Mouse (Mus musculus) embryo, embryonic 11.5 days (tissue): ENCODE data around the gene Patl2.
A peak's percentile ranks its signal among the peaks of the same experiment; 100 is the strongest.

Experiments
- DNase-seq: peaks from one replicate; pipeline ENCODE4 v3.0.0-alpha.2; 2012; ENCODE audit warnings: low read depth, low spot score

Patl2 gene

GRCm38 (mm10) chr2:122172188-122172587 is 13.8 kb downstream of the Patl2 start:
- DNase-seq: no peak

- no peak for DNase-seq
These were observed 14.7 kb downstream of the Patl2 start for GRCm38 (mm10) chr2:122171292-122171691.

- no peak for DNase-seq
These were observed 21.7 kb downstream of the Patl2 start for GRCm38 (mm10) chr2:122164293-122164692.

GRCm38 (mm10) chr2:122163430-122164195 is 22.4 kb downstream of the Patl2 start:
- DNase-seq: no peak

- no peak for DNase-seq
These were observed 23.5 kb downstream of the Patl2 start for GRCm38 (mm10) chr2:122162529-122162928.

- DNase-seq: no peak
These were observed 24.4 kb downstream of the Patl2 start for GRCm38 (mm10) chr2:122161542-122161941.

GRCm38 (mm10) chr2:122160680-122161079 is 25.3 kb downstream of the Patl2 start, which contains the start of gene Trim69:
Trim69 (plus strand) TSS chr2:122160700.
- DNase-seq: peak; percentile 61

GRCm38 (mm10) chr2:122159667-122160066 is 26.3 kb downstream of the Patl2 start:
- no peak for DNase-seq

GRCm38 (mm10) chr2:122158362-122158802 is 27.6 kb downstream of the Patl2 start:
- no peak for DNase-seq

- DNase-seq: no peak
These were observed 28.4 kb downstream of the Patl2 start for GRCm38 (mm10) chr2:122157561-122157960.

GRCm38 (mm10) chr2:122156051-122156700 is 29.8 kb downstream of the Patl2 start:
- no peak for DNase-seq

GRCm38 (mm10) chr2:122155292-122155691 is 30.7 kb downstream of the Patl2 start:
- no peak for DNase-seq

- DNase-seq: no peak
These were observed 31.5 kb downstream of the Patl2 start for GRCm38 (mm10) chr2:122154479-122154878.

GRCm38 (mm10) chr2:122153681-122154365 is 32.2 kb downstream of the Patl2 start:
- DNase-seq: no peak

GRCm38 (mm10) chr2:122152850-122153249 is 33.1 kb downstream of the Patl2 start:
- no peak for DNase-seq

- no peak for DNase-seq
These were observed 34.8 kb downstream of the Patl2 start for GRCm38 (mm10) chr2:122151221-122151620.

GRCm38 (mm10) chr2:122149716-122150115 is 36.3 kb downstream of the Patl2 start:
- DNase-seq: no peak

GRCm38 (mm10) chr2:122149316-122149715 is 36.7 kb downstream of the Patl2 start:
- DNase-seq: no peak

GRCm38 (mm10) chr2:122148242-122148917 is 37.6 kb downstream of the Patl2 start:
- no peak for DNase-seq

GRCm38 (mm10) chr2:122147508-122148241 is 38.3 kb downstream of the Patl2 start, which contains the start of gene B2m:
B2m (plus strand) TSS chr2:122147686.
- DNase-seq: peak; percentile 88

- DNase-seq: no peak
These were observed 39.3 kb downstream of the Patl2 start for GRCm38 (mm10) chr2:122146687-122147086.
